Mouse (Mus musculus) retina, embryonic 14.5 days (tissue): ENCODE measurements around the gene Nrg3.

Source experiments
- DNase-seq: peaks from one replicate; pipeline ENCODE4 v3.0.0-alpha.2; 2015; ENCODE audit warnings: low spot score

The Nrg3 gene

DNA sequence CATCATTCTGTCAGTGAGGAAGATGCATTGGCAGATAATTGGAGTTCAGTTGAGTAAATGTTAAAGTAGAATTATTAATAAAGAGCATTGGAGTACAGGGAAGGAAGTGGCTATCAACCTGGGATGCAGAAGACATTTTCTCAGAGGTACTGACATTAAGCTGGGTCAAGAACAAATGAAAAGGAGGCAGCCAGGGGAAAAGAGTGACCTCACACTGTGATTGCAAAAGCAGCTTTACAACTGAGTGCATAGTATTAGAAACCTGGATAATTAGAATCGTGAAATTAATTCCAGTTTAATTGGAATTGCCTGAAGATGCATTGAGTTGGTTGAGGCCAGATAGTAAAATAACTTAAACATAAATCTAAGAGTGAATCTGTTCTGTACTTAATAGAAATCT is 535.4 kb downstream of the Nrg3 start:
- no peak for DNase-seq

DNA sequence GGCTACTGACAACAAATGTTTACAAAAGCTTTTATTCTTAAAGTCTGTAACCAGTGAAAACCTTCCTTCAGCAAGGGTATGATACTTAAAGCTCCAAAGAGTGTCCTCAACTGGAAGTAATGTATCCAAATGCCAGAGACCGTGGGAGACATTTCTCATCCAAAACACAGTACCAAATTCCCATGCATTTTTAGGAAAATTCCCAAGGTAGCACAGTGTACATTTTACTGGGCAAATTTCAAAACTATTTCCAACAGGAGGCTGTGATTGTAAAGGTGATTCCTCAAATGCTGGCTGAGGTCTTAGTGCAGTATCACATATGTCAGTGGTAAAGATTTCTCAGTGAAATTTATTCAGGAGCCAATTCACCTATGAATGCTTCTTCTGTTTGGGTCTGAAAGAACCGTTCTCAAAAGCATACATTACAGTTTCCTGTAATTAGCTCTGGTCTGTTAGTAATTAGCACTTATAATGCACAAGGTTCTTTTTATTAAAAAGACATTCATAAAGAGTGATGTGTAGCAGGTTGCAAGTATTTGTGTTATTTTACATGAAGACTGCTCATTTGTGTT is 536.3 kb downstream of the Nrg3 start:
- DNase-seq = no peak

DNA sequence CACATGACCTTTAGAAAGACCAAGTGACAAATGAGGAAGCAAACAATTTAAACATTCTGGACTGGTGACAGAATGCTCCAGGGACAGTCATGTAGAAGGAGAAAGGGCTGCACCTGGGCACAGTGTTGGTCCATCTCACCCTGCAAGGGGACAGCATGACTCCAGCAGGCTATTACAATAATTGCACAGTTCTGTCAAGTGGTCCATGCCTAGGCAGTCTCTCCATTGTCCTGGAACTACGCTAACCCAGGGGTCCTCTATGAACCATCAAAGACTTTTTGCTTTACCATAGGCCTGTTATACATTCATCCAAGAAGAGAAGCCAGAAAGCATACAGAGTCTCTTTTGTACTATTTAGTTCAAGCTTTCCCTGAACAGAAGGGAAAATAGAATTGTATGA is 549.2 kb downstream of the Nrg3 start:
- DNase-seq = no peak

DNA sequence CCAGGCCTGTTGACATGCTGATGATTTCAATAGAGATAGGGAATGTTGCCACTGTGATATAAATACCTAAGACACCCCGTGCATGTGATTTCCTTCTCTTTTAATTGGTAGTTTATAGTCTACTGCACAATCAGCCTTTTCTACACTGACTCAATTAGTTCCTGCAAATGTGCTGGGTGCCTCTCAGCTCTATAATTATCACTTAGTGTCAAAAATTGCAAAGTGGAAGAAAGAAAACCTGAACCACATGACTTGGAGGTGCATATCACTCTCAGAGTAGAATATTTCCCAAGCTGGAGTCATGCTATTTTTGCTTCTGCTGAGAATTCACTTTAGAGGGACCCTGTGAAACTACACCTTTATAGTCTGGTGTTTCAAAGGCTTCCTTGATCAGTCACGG is 552.1 kb downstream of the Nrg3 start:
- no peak for DNase-seq

DNA sequence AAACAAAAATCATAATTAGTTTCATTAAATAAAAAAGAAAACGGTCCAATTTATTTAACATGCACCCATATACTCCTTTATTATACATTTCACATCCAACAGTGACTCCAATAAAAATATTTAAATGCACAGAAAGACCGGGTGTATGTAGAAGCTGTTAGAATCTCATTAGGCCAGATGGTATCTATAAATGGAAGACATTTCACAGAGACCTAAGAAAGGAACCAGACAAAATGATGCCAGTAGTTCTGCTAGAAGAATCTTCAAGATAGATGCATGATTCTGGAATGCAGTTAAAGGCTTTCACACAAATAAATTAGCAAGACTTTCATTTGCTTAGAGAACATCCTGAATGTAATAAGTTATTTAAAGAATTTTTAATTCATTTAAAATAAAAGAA is 602.3 kb downstream of the Nrg3 start:
- DNase-seq = no peak

DNA sequence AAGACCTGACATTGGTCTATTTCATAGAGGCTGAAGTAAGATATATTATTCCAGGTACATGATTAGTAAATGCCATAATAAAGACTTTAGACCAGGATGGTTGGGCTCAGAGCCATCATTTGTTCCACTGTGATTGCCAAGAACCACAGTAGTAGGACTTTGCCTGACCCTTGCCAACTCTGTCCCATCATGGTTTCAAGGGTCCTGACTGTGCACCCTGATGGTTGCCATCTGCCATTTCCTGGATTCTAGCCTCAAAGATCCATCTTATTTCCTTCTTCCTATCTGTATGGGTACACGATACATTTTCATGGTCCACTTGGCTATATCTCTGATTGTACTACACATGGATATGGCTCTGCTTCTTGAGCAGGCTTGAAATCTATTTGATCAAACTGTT is 625.3 kb downstream of the Nrg3 start:
- no peak for DNase-seq

DNA sequence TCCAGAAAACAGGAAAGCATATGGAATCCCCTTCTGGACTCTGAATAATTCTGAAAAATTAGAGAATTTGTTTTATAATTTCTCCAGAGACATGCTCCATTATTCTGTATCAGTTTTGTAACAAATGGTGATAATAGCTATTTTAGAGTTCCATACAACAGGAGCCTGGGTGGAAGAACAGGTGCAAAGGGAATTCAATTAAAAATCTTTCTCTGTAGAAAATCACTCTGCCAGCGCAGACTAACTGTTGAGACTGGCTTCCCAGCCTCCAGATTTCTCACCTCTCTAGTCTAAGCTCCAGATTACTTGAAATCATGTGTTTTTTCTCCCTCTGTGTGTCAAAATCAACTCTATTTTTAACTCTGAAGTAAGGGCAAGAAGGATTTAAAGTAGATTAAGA is 625.8 kb downstream of the Nrg3 start:
- DNase-seq = no peak

DNA sequence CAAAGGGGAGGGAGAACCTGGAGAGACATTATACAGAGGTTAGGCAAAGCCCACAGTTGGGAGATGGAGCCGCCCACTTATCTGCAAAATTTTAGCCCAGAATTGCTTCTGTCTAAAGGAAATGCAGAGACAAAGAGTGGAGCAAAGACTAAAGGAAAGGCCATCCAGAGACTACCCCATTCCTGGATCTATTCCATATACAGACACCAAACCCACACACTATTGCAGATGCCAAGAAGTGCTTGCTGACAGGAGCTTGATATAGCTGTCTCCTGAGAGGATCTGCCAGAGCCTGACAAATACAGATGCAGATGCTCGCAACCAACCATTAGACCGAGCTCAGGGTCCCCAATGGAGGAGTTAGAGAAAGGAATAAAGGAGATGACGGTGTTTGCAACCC is 637.9 kb downstream of the Nrg3 start:
- DNase-seq = no peak

DNA sequence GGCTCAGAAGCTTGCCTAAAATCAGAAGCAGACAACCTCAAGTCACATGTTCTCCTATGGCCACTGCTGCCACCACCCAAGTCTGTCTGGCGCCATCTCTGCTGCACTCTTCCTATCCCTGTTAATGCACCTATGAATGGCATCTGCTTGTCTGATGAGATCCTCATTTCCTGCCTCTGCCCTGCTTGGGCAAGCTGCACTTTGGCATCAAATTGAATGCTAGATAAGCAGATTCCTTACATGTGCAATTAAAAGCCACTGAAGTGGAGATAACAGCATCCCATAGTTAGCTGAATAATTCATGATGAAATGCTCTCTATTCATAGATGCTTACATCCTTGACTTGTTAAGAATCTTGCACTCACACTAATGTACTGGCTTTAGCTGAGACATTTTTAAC is 648.0 kb downstream of the Nrg3 start:
- DNase-seq = peak; percentile 65

DNA sequence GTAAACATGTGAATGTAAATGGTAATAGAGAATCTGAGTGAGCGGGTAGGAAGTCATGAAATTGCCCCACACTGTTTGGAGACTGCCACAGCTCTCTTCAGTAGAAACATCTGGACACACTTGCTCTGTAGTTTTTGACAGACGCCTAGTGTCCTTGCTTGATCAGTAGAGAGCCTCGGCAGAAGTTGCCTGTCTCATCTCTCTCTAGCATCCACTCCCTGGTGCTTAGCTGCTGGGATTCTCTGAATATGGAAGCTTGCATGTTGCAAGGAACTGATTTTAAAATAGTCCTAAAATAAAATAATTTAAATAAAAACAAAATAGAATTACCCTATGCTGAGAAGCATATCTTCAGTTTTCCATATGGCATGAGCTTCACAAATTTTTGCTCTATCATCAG is 675.9 kb downstream of the Nrg3 start:
- no peak for DNase-seq

DNA sequence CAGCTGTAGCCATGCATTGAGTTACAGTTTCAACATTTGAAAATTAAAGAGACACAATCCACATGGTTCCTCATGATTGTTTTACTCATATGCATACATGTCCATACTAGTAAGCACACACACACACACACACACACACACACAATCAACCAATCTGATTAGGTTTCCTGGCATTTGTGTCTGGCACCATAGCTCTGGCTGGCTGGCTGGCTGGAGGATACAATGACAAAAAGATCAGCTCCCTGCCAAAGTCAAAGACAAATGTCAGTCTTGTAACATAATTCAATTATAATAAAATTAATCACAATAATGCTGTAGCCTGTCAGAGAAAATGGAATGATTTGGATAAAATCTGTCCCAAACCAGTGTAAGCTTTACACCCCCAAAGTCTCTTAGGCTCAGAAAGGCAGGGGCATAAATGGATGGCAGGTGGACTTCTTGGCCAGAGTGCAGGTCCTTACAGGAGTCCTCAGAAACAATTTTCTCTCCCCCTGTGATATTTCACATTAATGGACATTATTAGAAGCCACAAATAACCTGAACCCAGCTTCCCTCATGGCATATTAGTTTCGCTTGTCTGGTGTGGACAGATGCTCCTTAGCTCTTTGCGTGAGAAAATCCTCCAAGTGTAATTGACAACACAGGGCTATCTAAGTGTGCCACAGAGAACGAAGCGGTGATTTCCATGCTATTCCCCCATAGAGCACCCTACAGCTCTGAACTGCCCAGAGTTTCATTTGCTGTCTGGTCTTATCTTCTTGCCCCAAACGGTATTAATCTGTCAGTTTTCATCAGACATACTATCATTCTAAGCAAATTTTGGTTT is 697.4 kb downstream of the Nrg3 start:
- DNase-seq = no peak

DNA sequence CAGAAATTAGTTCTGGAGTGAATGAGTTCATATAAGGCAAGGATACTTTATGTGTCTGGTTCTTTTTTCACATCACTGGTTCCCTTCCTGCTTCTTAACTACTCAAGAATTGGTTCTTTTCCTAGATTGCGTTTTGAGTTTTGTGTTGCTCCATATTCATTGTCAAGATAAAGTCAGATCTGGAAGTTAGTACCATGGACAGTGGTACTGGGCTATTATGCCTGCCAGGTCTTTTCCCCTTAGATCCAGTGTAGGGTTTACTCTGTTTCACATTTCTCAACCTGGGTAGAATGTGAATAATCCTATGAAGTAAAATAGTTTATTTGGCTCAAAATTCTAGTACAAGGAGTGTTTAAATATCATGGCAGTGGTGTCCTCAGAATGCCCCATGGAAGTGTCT is 698.1 kb downstream of the Nrg3 start:
- DNase-seq = no peak

DNA sequence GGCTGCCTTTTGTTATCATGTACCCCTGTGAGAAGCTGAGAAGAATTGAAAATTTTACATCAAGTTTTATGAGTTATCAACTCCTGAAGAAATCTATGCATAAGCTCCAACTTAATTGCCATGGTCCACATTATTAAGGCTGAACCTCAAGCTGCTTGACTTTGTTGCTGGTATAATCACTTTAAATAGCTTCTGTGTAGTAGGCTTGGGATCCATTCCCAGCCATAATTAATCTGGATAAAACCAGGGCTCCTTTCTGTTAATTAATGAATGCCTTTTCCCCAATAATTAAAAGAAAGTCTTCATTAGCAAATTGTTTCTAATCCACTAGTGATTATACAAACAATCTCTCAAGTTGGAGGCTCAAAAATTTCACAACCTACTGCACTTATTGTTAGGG is 742.4 kb downstream of the Nrg3 start:
- DNase-seq = no peak

DNA sequence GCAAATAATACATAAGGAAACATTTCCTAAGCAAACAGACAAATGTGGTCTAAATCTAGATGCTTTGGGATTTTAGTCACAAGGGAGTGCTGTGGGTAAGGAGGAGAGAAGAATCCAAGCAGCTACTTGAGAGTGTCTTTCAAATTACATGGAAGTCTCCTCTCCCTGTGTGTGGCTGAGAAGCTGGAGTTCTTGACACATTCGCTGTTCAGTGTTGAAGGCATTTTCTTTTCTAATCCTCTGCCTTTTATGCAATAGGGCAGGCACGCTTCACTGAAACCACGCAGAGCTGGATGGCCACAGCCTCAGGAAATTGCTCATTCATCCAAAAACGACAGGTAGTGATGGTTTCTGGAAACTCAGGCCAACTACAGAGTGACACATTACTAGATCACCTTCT is 769.0 kb downstream of the Nrg3 start:
- DNase-seq = peak; percentile 46

DNA sequence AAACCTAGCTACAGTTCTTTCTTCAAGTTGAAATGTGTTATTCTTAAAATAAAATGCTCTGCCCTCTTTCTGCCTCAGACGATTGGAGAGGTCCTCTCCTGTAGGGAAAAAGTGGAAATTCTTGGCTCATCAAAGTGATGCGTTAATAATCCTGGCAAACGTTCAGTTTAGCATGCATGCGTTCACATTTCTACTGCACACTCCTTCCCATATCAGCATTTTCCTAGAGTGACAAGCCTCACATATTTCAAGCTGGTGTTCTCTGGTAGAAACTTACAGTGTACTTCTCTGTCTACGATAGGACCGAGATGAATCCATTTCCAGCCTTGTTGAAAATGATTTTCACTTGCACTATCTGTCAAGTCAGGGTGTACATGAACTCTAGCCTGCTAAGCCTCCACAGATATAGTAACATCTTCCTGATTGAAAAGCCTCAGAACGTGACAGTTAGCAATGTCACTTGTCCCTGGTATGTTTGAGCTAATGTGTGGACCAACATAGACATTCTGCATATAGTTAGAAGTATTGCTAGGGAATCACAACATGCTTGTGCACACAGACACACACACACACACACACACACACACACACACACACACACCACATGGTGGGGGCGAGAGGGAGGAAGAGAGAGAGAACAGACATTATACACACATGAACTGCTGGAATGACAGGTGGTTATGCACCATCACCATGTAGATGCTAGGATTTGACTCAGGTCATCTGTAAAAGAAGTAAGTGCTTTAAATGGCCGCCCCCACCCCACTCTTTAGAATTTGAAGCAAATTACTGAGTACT is 770.1 kb downstream of the Nrg3 start:
- DNase-seq = peak; percentile 48

DNA sequence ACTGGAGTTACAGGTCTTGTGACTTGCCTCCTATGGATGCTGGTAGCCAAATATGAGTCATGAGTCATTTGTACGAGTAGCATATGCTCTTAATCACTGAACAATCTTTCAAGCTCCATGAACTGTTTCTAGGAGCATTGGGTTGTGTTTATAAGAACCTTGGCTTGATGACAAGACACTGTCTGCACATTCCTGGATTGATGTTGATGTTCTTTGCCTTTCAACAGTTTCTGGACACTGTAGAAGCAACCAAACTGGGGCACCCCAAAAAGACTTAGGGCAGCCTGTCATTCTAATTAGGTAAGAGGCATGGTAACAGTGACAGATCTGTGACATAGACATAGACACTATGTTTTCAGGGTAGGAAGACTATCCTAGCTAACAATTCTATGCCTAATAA is 771.5 kb downstream of the Nrg3 start:
- no peak for DNase-seq

DNA sequence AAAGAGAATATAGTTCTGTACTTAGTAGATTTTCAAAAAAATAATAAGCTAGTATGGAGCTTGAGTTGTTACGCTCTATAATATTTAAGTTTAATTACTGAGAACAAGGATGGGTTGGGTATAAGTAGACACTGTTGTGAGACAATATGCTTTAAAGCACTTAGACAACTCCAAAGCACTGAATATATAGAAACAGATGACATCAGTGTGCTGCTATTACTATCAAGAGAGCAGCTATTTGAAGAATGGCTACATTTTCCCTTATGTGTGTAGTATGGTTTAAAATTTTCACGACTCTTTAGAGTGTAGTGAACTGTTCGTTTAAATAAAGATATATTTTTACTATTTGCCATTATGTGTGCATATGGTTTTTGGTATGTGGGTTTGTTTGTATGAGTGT is 771.9 kb downstream of the Nrg3 start:
- DNase-seq = no peak

DNA sequence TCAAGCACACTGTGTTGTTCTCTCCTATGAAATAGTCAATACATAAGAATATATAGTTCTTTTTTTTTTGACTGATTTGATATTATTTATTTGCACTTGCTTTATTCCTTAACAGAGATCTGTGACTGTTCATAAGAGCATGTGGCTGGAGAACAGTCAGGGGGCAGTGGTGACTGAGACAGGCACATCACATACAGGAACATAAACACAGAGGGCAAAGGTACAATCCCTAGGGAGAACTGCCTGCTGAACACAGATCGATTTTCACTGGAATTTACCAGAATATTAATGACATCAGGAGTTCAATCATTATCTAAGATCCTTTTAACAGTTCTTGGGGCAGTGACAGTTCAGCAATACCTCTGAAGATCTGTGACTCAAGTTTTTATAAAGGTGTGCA is 812.9 kb downstream of the Nrg3 start:
- no peak for DNase-seq

DNA sequence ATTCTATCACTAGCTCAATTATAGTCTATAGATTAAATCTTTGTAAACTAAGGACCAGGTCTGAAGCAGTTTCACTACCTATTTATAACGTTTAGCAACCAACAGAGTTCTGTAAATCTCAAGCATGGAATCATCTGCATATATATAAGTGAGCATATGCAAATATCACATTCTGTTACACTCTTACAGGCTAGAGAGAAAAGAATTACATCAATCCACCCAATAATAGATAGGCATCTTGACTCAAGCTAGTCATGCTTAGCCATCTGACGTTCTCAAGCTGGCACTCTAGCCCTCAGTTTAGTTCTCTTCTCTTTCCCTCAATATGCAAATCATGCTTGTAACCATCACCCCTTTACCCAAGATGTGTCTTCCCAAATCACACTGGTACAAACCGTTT is 835.8 kb downstream of the Nrg3 start:
- no peak for DNase-seq

DNA sequence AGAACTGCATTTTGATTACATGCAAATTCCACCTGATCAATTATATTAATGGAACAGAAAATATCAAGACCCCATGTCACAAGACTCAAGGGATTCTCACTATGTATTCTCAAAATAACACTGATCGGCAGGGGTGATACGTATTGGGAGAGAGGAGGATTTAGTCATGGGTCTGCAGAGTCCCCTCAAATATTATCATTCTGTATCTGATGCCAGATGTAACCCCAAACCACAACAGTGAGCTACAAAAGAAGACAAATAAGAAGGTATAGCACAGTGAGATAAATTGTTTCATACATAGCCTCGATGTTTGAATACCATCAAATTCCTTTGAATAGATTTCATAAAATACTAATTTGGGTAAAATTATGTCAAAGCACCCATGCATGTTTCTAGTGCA is 842.8 kb downstream of the Nrg3 start:
- no peak for DNase-seq

DNA sequence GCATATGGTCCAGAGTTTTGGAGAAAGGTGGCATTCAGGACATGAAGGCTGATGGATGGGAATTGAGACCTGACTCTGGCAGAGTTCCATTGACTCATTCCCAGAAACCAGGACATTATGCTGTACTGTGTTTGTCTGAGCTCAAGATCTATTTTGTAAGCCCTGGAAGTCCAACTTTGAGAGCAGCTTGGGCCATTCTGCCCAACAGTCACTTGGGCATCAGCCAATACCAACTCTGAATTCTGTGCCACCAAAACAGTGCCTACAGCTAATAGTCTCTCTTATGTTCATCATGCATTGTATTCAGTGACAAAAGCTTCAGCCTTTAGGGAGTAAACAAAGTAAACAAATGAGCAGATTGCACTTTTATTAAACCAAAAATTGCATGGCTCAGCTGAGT is 843.2 kb downstream of the Nrg3 start:
- no peak for DNase-seq

DNA sequence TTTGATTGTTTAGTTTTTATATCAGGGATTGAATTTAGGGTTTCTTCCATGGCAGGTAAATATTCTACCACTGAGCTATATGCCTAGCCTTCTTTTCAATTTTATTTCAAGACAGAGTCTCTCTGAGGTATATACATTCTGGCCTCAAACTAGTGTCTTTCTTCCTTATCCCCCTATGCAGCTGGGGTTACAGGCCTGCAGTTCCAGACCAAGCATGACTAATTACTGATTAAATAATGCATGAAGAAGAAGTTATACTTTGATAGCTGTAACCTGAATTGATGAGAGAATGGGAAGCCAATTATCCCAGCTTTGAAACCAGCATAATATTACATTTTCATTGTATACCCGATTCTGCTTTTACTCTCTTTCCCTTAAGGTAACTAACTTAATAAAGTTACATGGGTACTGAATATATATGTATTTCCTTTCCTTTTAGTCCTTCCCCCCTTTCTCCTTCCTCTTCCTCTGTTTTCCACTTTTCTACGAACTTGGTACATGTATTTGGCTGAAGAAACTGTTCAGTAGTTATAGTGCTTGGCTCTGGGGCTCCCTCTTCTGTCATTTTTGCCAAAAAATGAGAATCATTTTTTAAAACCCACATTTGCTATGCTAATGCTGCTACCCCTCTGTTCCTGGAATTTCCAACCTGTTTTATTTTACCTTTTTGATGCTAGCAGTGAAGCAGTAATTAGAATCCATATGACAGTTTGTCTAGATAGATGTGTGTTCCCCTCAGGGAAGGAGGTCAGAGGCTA is 843.8 kb downstream of the Nrg3 start:
- peak; percentile 5 for DNase-seq

DNA sequence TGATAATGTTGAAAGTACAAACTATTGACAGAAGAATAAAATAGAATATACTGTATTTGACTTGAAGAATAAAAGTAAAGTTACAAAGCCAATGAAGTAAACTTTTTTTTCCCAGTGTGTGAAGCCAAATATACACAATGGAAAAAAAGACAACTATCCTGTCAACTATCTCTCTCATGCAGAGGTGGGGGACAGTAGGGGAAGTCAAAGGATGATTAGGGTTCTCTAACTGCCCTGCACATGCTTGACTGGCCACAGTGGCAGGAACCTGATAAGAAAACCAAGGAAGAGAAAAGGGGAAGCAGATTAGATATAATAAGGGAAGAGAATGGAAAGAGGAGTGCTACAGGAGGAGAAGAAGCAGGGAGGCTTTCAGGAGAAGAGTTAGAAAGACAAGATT is 855.9 kb downstream of the Nrg3 start:
- no peak for DNase-seq
